Mouse (Mus musculus) olfactory bulb, adult 2 months (tissue): ENCODE results near the gene Tbx6. TPM values are rescaled to one million over a fixed set of nuclear protein-coding genes. Genes with fewer than 3 reads are reported as not detected.

Source experiments
- H3K27ac ChIP-seq: fragments of 200-500 bp; 2 replicates; pipeline ENCODE4 v1.5.1; 2012; ENCODE audit warnings: low read depth, low read length; ENCODE audit not compliant: insufficient read depth
- H3K4me1 ChIP-seq: fragments of 200-500 bp; 2 replicates; pipeline ENCODE4 v1.6.1; 2012; ENCODE audit warnings: low read length; ENCODE audit not compliant: control insufficient read depth, insufficient read depth
- H3K4me3 ChIP-seq: fragments of 200-500 bp; 2 replicates; pipeline ENCODE4 v1.5.1; 2012; ENCODE audit warnings: mild to moderate bottlenecking, low read depth, low read length, moderate library complexity; ENCODE audit not compliant: insufficient read depth
- CTCF ChIP-seq: fragments of 200-500 bp; IDR thresholded peaks from 2 replicates; pipeline ENCODE4 v1.5.1; 2012; ENCODE audit warnings: low read depth, mild to moderate bottlenecking, low read length, moderate library complexity; ENCODE audit not compliant: insufficient read depth
- POLR2A ChIP-seq: fragments of 200-500 bp; IDR thresholded peaks from 2 replicates; pipeline ENCODE4 v1.6.1; 2012; ENCODE audit warnings: mild to moderate bottlenecking, low read depth, low read length, moderate library complexity; ENCODE audit not compliant: insufficient read depth
- WGBS: fragments of 180-500 bp; shearing (Covaris S2); methylation state at CpG from one replicate; pipeline ENCODE4 v1.1.7; 2018; 5-methylcytosine and 5-hydroxymethylcytosine counted together
- polyA plus RNA-seq: library from polyadenylated mRNA; stranded (reverse); fragments of >200 nt; gene quantifications from 2 replicates; pipeline ENCODE4 v1.2.4, GENCODE M21; 2012; ENCODE audit warnings: low replicate concordance; ENCODE audit not compliant: missing spikeins, insufficient read depth, insufficient read length

The Tbx6 gene
- polyA plus RNA-seq, 1 experiment: not detected

DNA sequence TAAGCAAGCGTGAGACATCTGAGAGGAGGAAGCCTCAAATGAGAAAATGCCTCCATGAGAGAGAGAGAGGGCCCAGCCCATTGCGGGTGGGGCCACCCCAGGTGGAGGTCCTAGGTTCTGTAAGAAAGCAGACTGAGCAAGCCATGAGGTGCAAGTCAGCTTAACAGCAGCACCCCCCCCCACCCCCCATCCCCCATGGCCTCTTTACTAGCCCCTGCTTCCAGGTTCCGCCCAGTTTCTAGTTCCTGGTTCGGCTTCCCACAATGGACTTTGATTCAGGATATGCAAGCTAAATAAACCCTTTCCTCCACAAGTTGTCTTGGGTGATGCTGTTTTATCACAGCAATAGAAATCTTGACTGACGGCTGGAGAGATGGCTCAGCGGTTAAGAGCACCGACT is 32.5 kb upstream of the Tbx6 start:
- Histone ChIP-seq H3K4me3 (no peak overlapping the region), H3K27ac (no peak overlapping the region), H3K4me1 (0 out of 2 replicates have a peak, but pooled peaks cover 2% of the 10 kb centered on the region)
- no peak for TF ChIP-seq POLR2A
- no peak for TF ChIP-seq CTCF
- WGBS: 77% methylated on average over 7 of the region's 7 CpGs

DNA sequence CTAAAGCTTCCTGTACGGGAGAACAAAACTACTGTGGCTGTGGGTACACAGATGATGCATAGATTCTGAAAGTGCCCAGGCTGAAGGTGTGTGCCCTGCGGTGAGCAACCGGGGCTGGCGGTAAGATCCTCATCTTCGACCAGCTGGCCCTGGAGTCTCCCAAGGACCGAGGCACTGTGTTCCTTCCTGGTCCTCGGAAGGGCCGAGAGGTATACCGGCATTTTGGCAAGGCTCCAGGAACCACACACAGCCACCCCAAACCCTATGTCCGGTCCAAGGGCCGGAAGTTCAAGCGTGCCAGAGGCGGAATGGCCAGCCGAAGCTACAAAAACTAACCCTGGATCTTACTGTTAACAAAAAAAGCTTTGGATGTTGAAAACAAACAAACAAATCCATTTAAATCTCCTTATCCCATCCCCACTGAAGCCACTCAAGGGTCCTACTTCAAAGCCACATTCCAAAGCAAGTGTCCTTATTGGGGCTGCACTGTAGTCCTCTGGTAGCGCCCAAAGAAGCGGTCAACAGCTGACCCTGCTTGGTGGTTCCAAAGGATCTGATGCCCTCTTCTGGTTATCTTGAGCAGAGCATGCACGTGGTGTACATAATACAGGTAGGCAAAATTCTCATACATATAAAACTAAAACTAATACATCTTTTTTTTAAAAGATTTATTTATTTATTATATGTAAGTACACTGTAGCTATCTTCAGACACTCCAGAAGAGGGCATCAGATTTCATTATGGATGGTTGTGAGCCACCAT is 31.5 kb upstream of the Tbx6 start:
- 92% methylated on average over 17 of the region's 17 CpGs for WGBS
- Histone ChIP-seq H3K4me3 (no peak overlapping the region), H3K4me1 (0 out of 2 replicates have a peak, but pooled peaks cover 2% of the 10 kb centered on the region), H3K27ac (no peak overlapping the region)
- TF ChIP-seq POLR2A (no peak), CTCF (no peak)

DNA sequence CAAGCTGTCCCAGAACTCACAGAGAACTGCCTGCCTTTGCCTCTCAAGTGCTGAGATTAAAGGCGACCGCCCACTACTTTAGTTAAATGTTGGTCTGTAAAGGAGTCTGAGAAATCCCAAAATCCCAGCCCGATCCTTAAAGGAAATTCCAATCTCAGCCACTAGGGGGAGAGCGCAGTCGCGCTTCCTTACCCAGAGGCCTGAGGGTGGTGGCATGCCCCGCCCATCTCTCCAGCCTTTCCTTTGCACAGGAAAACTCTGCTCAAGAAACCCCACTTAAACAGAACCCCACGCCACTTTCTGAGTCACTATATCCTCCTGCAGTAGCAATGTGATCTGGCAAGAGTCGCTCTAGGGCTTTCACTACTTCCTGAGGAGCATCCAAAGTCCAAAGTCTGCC is 26.4 kb upstream of the Tbx6 start:
- no peak overlapping the region for H3K4me3 ChIP-seq
- WGBS: under 1% methylated on average over 9 of the region's 9 CpGs
- H3K4me1 ChIP-seq: peaks cover 7% of the 10 kb centered on the region
- H3K27ac ChIP-seq: no peak overlapping the region
- TF ChIP-seq CTCF (peak; percentile 74; the same call in 1 of the 2 replicates), POLR2A (no peak)

DNA sequence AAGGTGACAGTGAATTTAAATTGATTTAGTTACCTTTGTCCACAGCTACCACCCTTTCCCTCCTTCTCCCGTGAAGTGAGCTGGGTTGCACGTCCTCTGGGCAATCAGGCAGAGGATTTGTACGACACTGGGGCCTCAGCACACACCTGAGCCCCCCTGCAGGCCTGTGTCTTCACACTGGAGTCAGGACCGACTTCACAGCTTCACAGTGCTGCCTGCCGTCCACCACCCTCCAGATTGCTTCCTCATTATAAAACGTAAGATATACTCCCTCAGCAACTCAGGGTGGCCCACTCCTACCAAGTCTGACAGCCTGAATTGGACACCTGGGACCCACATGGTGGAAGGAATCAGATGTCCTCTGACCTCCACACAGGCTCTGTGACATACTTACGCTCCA is 22.7 kb upstream of the Tbx6 start:
- no peak for TF ChIP-seq POLR2A
- no peak for TF ChIP-seq CTCF
- 78% methylated on average over 7 of the region's 7 CpGs for WGBS
- Histone ChIP-seq H3K4me1 (peaks cover 31% of the 10 kb centered on the region), H3K27ac (no peak overlapping the region), H3K4me3 (no peak overlapping the region)

DNA sequence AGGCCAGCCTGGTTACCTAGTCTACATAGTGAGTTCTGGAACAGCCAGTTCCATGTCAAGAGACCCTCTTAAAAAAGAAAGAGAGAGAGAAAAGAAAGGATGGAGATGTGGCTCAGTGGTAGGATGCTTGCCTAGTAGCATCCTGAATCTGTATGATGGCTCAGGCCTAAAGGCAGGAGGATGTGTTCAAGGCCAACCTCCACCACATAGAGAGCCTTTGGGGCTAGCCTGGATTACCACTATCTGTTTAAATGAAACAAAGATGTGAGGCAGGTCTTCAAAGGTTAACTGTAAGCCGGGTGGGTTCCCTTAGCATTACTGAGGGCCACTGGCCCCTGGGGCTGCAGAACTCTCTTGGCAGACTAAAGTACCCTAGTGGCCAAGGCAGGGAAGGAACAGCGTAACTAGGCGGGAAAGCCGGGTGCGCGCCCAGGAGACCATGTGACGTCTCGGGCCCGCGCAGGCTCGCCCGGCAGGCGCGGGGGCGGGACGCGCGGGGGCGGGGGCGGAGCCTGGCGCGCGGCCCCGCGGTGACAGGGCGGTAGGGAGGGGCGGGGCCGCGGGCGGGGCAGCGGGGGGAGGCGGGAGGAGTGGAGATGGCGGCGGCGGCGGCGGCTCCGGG is 22.1 kb upstream of the Tbx6 start, which contains the start of gene Mapk3:
Gene Mapk3 (plus strand): TSS at position 552 of the 622 bp plus-strand sequence.
- Histone ChIP-seq H3K4me3 (peak within 1 kb of the TSS; percentile 83), H3K4me1 (peaks cover 37% of the 10 kb centered on the region), H3K27ac (peak within 1 kb of the TSS; percentile 91)
- 3% methylated on average over 33 of the region's 38 CpGs for WGBS
- TF ChIP-seq CTCF (peak; percentile 56; the same call in 1 of the 2 replicates), POLR2A (no peak)

DNA sequence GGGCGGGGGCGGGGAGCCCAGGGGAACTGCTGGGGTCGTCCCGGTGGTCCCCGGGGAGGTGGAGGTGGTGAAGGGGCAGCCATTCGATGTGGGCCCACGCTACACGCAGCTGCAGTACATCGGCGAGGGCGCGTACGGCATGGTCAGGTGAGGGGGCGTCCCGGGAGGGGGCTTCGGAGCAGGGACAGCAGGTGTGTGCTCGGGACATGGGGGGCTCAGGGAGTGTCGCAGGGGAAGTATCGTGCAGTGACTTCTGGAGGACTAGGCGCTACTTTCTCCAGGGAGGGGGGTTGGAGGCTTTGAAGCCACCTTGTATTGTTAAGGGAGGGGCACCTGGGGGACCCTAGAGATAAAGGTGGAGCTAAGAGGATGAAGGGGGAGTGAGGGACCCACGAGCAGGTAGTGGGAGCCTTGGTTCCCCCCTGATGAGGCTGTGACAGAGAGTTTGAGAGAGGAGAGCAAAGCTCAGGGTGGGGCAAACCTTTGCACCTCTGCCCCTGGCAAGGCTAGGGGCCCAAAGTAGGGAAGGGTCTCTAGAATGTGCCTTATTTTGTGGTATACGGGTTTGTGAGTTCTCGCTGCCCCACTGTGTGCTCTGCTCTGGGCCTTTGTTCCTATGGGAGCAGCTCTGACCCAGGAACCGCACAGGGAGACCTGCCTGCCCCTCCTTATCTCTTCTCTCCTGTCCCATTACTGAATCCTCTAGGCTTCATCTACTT is 21.5 kb upstream of the Tbx6 start:
- Histone ChIP-seq H3K4me3 (peak overlapping the region; percentile 83), H3K27ac (peak overlapping the region; percentile 91), H3K4me1 (peaks cover 43% of the 10 kb centered on the region)
- no peak for TF ChIP-seq CTCF
- no peak for TF ChIP-seq POLR2A
- WGBS: 5% methylated on average over 22 of the region's 24 CpGs

DNA sequence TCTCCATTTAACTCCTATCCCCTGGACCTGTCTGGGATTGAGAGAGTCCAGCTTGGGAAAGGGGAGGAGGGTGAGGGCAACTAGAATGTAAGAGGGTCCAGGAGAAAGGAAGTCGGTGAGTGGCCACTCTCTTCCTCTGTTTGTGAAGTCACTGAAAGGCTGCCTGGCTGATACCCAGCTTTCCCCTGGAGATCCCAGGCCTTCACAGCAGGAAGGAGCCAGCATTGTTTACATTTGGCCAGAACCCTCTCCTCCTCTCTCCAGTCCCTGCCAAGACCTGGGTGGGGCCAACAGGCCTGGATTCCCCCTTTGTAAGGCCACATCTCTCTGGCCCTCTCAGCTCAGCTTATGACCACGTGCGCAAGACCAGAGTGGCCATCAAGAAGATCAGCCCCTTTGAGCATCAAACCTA is 20.9 kb upstream of the Tbx6 start:
- no peak for TF ChIP-seq POLR2A
- TF ChIP-seq CTCF: no peak
- Histone ChIP-seq H3K4me1 (peaks cover 49% of the 10 kb centered on the region), H3K4me3 (peak overlapping the region; percentile 83), H3K27ac (peak overlapping the region; percentile 91)
- WGBS: 19% methylated on average over 3 of the region's 3 CpGs

DNA sequence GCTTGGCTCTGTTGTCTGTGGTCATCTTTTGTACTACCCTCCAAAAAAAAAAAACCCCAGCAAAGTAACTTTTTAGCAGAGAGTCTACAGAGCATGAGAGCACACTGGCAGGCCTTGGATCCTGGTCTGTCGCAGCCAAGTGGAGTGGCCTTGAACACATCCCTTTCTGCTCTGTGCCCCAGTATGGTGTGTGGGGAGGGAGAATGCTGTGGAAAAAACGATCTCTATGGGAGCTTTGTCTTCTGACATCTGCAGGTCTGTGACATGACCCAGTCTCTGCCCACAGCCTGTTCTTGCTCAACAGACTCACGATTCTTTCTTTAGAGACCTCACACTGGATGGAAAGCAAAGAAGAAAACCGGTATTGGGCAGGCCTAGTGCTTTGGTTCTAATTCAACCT is 20.3 kb upstream of the Tbx6 start:
- Histone ChIP-seq H3K4me3 (no peak overlapping the region), H3K4me1 (peaks cover 52% of the 10 kb centered on the region), H3K27ac (peak overlapping the region; percentile 91)
- 24% methylated on average over 4 of the region's 4 CpGs for WGBS
- no peak for TF ChIP-seq CTCF
- no peak for TF ChIP-seq POLR2A

DNA sequence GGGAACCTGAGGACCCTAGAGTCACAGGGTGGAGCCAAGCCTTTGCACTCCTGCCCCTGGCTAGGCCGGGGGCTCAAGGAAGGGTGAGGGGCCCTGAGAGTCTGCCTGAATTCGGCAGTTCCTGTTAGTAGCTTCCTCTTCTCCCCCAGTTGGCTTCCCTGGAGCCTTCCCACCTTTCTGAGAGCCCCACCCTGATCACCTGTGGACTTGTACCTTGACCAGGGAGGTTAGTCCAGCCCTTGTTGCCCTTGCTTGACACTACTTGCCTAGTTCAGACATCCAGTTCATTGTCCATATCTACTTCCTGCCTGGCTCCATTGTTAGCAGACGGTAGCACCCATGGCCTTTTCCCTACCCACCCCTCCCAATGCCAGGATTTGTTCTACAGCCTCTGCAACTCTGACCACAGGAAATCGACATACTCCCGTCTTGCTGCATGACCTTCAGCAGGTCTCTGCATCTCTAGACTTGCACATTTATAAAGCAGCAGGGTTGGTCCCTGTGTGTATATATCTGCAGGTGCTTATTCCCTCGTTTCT is 19.7 kb upstream of the Tbx6 start:
- Histone ChIP-seq H3K4me1 (peaks cover 52% of the 10 kb centered on the region), H3K27ac (peak overlapping the region; percentile 63), H3K4me3 (no peak overlapping the region)
- TF ChIP-seq CTCF (no peak), POLR2A (no peak)
- WGBS: 58% methylated on average over 6 of the region's 6 CpGs
